Mouse (Mus musculus): Measurements from ENCODE around the gene C2cd3. TPM values are rescaled to one million over a fixed set of nuclear protein-coding genes. Genes with fewer than 3 reads are reported as not detected.

C2cd3 gene
- polyA plus RNA-seq (2014; fragmentation: Illumina TruSeq; extraction: RNeasy Lipid Tissue Mini Kit (QIAGEN cat#74804); ENCODE audit: low read depth, low replicate concordance), result 9.2 TPM

GRCm38 (mm10) chr7:100371495-100372451, at the start of gene C2cd3, which contains the start of gene Ppme1:
C2cd3 (plus strand) TSS chr7:100372233.
Ppme1 (minus strand) TSS chr7:100372307.

GRCm38 (mm10) chr7:100472777-100473176, 100.7 kb downstream of the C2cd3 start, which contains the start of gene Ucp3:
Ucp3 (plus strand) TSS chr7:100472990.

GRCm38 (mm10) chr7:100493117-100493483, 121.1 kb downstream of the C2cd3 start, which contains the start of gene Ucp2:
Ucp2 (plus strand) TSS chr7:100493337.

GRCm38 (mm10) chr7:100514573-100514972, 142.5 kb downstream of the C2cd3 start, which contains the start of gene Dnajb13:
Dnajb13 (minus strand) TSS chr7:100514960.

Other genes starting within 250 kb of the C2cd3 start
- gene Lipt2, start 213.0 kb upstream of the C2cd3 start, polyA plus RNA-seq (2014; fragmentation: Illumina TruSeq; extraction: RNeasy Lipid Tissue Mini Kit (QIAGEN cat#74804); ENCODE audit: low read depth, low replicate concordance), result 5.6 TPM
- gene Kcne3, start 195.7 kb upstream of the C2cd3 start, polyA plus RNA-seq (2014; fragmentation: Illumina TruSeq; extraction: RNeasy Lipid Tissue Mini Kit (QIAGEN cat#74804); ENCODE audit: low read depth, low replicate concordance), result not detected
- gene Pgm2l1, start 144.8 kb upstream of the C2cd3 start, polyA plus RNA-seq (2014; fragmentation: Illumina TruSeq; extraction: RNeasy Lipid Tissue Mini Kit (QIAGEN cat#74804); ENCODE audit: low read depth, low replicate concordance), result 3.1 TPM
- gene P4ha3, start 86.7 kb upstream of the C2cd3 start, polyA plus RNA-seq (2014; fragmentation: Illumina TruSeq; extraction: RNeasy Lipid Tissue Mini Kit (QIAGEN cat#74804); ENCODE audit: low read depth, low replicate concordance), result not detected
- gene Ppme1, start 74 bp downstream of the C2cd3 start, polyA plus RNA-seq (2014; fragmentation: Illumina TruSeq; extraction: RNeasy Lipid Tissue Mini Kit (QIAGEN cat#74804); ENCODE audit: low read depth, low replicate concordance), result 37.3 TPM
- 42.2 TPM for gene Ucp3, start 100.8 kb downstream of the C2cd3 start, polyA plus RNA-seq (2014; fragmentation: Illumina TruSeq; extraction: RNeasy Lipid Tissue Mini Kit (QIAGEN cat#74804); ENCODE audit: low read depth, low replicate concordance)
- gene Ucp2, start 121.1 kb downstream of the C2cd3 start, polyA plus RNA-seq (2014; fragmentation: Illumina TruSeq; extraction: RNeasy Lipid Tissue Mini Kit (QIAGEN cat#74804); ENCODE audit: low read depth, low replicate concordance), result 129 TPM
- gene Dnajb13, start 142.7 kb downstream of the C2cd3 start, polyA plus RNA-seq (2014; fragmentation: Illumina TruSeq; extraction: RNeasy Lipid Tissue Mini Kit (QIAGEN cat#74804); ENCODE audit: low read depth, low replicate concordance), result not detected
- 11.5 TPM for gene Coa4, start 164.8 kb downstream of the C2cd3 start, polyA plus RNA-seq (2014; fragmentation: Illumina TruSeq; extraction: RNeasy Lipid Tissue Mini Kit (QIAGEN cat#74804); ENCODE audit: low read depth, low replicate concordance)
- gene Rab6a, start 235.2 kb downstream of the C2cd3 start, polyA plus RNA-seq (2014; fragmentation: Illumina TruSeq; extraction: RNeasy Lipid Tissue Mini Kit (QIAGEN cat#74804); ENCODE audit: low read depth, low replicate concordance), result 76.9 TPM
- 89.1 TPM for gene Mrpl48, start 236.1 kb downstream of the C2cd3 start, polyA plus RNA-seq (2014; fragmentation: Illumina TruSeq; extraction: RNeasy Lipid Tissue Mini Kit (QIAGEN cat#74804); ENCODE audit: low read depth, low replicate concordance)

All from heart, adult 10 weeks (tissue).